Mouse (Mus musculus) intestine, embryonic 14.5 days (tissue): Measurements from ENCODE around the gene Narfl. TPM values are rescaled to one million over a fixed set of nuclear protein-coding genes. Genes with fewer than 3 reads are reported as not detected.

Source experiments
- ATAC-seq: fragments of 200-750 bp; cut with Nextera tagmentation; replicated peaks from 2 replicates; pipeline ENCODE4 v1.8.0; 2017; ENCODE audit warnings: low read depth, moderate number of reproducible peaks, moderate TSS enrichment, moderate library complexity; ENCODE audit not compliant: low FRiP score, low TSS enrichment
- DNase-seq: peaks from one replicate; pipeline ENCODE4 v3.0.0-alpha.2; 2018; ENCODE audit warnings: low spot score
- H3K27ac ChIP-seq: fragments of 300-500 bp; sonication (generic); 2 replicates; pipeline ENCODE4 v1.5.1; 2014; ENCODE audit warnings: low read depth, mild to moderate bottlenecking, control low read depth
- H3K27me3 ChIP-seq: fragments of 300-500 bp; sonication (generic); replicated peaks from 2 replicates; pipeline ENCODE4 v1.6.1; 2014; ENCODE audit warnings: low read length, control low read depth; ENCODE audit not compliant: control insufficient read depth, insufficient read depth
- H3K36me3 ChIP-seq: fragments of 300-500 bp; sonication (generic); 2 replicates; pipeline ENCODE4 v1.6.1; 2014; ENCODE audit warnings: low read length, control low read depth; ENCODE audit not compliant: control insufficient read depth, insufficient read depth
- H3K4me1 ChIP-seq: fragments of 300-500 bp; sonication (generic); replicated peaks from 2 replicates; pipeline ENCODE4 v1.6.1; 2014; ENCODE audit warnings: low read length, control low read depth, mixed read lengths; ENCODE audit not compliant: control insufficient read depth, insufficient read depth
- H3K4me2 ChIP-seq: fragments of 300-500 bp; sonication (generic); 2 replicates; pipeline ENCODE4 v1.6.1; 2014; ENCODE audit warnings: low read length
- H3K4me3 ChIP-seq: fragments of 300-500 bp; sonication (generic); 2 replicates; pipeline ENCODE4 v1.5.1; 2014; ENCODE audit warnings: low read depth, low read length, control low read depth, mixed read lengths
- H3K9ac ChIP-seq: fragments of 300-500 bp; sonication (generic); 2 replicates; pipeline ENCODE4 v1.6.1; 2014; ENCODE audit warnings: mild to moderate bottlenecking, low read length
- H3K9me3 ChIP-seq: fragments of 300-500 bp; sonication (generic); 2 replicates; pipeline ENCODE4 v1.6.1; 2016; ENCODE audit warnings: low read length, control low read depth; ENCODE audit not compliant: control insufficient read depth
- WGBS: fragments of 180-500 bp; shearing (Covaris S2); extraction: QIAGEN DNeasy Blood & Tissue Kit; methylation state at CpG from one replicate; pipeline ENCODE4 v1.1.7; 2014; 5-methylcytosine and 5-hydroxymethylcytosine counted together
- polyA plus RNA-seq: library from polyadenylated mRNA; unstranded; fragments of >200 nt; fragmentation: Nextera tagmentation; extraction: Ambion mirVana; gene quantifications from 2 replicates; pipeline ENCODE4 v1.2.1, GENCODE M21; 2014

Narfl gene
- 25.2 and 29.3 TPM in 2 replicates for polyA plus RNA-seq

DNA sequence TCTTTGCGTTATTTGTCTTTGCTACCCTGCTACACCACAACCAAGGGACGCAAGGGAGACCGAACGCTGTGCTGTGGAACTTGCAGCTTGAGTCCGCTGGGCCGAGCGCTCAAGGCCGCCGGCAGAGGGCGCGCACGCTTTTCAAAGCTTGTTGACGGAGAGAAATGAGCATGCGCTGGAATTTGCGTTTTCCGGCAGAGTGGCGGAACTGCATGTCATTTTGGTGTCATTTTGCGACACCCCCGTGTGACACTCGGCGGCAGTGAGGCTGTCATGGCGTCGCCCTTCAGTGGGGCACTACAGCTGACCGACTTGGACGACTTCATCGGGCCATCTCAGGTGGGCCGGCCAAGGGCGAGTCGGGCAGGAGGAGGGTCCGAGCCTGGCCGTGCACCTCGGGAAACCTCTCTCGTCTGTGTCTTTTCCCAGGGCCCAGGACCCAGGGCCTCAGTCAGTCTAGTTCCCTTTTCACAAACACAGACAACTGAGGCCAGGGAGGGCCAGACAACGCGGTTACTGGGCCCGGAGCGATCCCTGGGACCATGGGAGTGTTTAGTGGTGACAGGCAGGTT, at the start of gene Narfl:
TSS of gene Narfl (plus strand) at position 228 of the 572 bp plus-strand sequence.
- no peaks in the 10 kb centered on the region for H3K9me3 ChIP-seq
- peak within 1 kb of the TSS; percentile 57 for H3K4me2 ChIP-seq
- ATAC-seq (peak; percentile 89), DNase-seq (peak; percentile 99)
- no peaks in the 10 kb centered on the region for H3K27me3 ChIP-seq
- H3K4me1 ChIP-seq = peaks cover 9% of the 10 kb centered on the region
- under 1% methylated on average over 37 of the region's 37 CpGs for whole genome bisulfite sequencing
- peaks cover 9% of the 10 kb centered on the region; the same call in 1 of the 2 replicates for H3K36me3 ChIP-seq
- H3K9ac ChIP-seq = peak within 1 kb of the TSS; percentile 69
- no peak within 1 kb of the TSS for H3K27ac ChIP-seq
- H3K4me3 ChIP-seq = peak within 1 kb of the TSS; percentile 80

DNA sequence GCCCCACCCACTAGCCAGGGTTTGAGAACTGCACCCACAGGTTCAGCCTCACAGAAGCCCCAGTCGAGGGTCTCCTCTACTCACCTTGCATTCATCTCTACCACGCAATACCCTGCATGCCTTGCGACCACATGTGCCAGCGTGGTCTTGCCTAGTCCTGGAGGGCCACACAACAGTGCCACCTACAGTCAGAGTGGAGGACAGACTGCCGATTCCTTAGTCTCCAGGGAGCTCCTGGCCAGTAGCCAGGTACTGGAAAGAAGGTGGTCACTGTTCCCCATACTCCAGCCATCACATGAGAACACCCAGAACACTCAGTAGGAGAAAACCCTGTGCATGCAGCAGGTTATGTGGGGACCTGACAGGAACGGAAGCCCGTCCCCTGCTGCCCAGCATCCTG, 49.7 kb upstream of the Narfl start:
- Histone ChIP-seq H3K4me1 (peaks cover 14% of the 10 kb centered on the region), H3K9ac (no peak overlapping the region), H3K4me3 (no peak overlapping the region), H3K27me3 (no peaks in the 10 kb centered on the region), H3K36me3 (peaks cover 52% of the 10 kb centered on the region), H3K4me2 (no peak overlapping the region), H3K27ac (no peak overlapping the region), H3K9me3 (no peaks in the 10 kb centered on the region)
- ATAC-seq (no peak), DNase-seq (no peak)
- 85% methylated on average over 7 of the region's 7 CpGs for WGBS

DNA sequence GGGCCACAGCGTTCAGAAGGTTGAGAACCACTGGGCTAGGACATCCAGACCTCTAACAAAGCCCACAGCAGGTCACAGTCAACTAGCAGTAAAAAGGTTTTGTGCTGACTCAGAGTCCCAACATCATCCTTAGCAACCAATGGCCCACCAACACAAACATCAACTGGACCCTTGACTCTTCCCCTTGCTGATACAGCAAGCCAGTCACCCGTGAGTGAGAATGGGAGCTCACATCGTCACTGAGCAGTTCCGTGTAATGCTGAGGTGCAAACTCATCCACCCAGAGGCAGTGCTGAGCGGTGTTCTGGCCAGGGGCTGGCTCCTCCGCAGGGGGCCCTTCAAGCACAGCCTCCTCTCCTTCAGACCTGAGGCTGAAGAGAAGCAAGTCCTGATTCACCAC, 48.3 kb upstream of the Narfl start:
- H3K9ac ChIP-seq = no peak overlapping the region
- H3K4me2 ChIP-seq = no peak overlapping the region
- no peak overlapping the region for H3K27ac ChIP-seq
- ATAC-seq (no peak), DNase-seq (no peak)
- peaks cover 14% of the 10 kb centered on the region for H3K4me1 ChIP-seq
- WGBS = 84% methylated on average over 6 of the region's 6 CpGs
- H3K4me3 ChIP-seq = no peak overlapping the region
- H3K36me3 ChIP-seq = peaks cover 44% of the 10 kb centered on the region
- no peaks in the 10 kb centered on the region for H3K27me3 ChIP-seq
- no peaks in the 10 kb centered on the region for H3K9me3 ChIP-seq

- Histone ChIP-seq H3K36me3 (peaks cover 36% of the 10 kb centered on the region), H3K4me2 (peak within 1 kb of the TSS; percentile 97), H3K9me3 (no peaks in the 10 kb centered on the region), H3K9ac (peak within 1 kb of the TSS; percentile 84), H3K27ac (no peak within 1 kb of the TSS), H3K4me3 (peak within 1 kb of the TSS; percentile 68), H3K27me3 (no peaks in the 10 kb centered on the region), H3K4me1 (peaks cover 14% of the 10 kb centered on the region)
- WGBS = under 1% methylated on average over 37 of the region's 37 CpGs
- ATAC-seq = peak; percentile 97
- DNase-seq = peak; percentile 96
Measured at GRCm38 (mm10) chr17:25727265-25728008, 46.1 kb upstream of the Narfl start, which contains the start of the genes Chtf18 and Rpusd1. Gene Chtf18, minus strand, starts transcription at chr17:25727419. Gene Rpusd1, plus strand, starts transcription at chr17:25727670.

DNA sequence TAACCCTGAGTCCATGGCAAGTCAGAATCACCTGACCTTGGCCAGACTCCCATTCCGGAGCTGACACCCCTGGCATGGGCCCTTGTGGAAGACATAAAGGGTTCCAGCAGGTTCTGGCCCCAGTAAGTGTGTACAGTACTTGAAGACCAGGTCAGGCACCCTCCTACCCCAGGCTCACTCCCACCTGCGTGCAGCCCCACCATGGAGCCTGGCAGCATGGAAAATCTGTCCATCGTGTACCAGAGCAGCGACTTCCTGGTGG, 45.6 kb upstream of the Narfl start:
- Histone ChIP-seq H3K4me2 (peak overlapping the region; percentile 97), H3K36me3 (peaks cover 31% of the 10 kb centered on the region), H3K4me3 (peak overlapping the region; percentile 68), H3K27me3 (no peaks in the 10 kb centered on the region), H3K9ac (peak overlapping the region; percentile 84), H3K9me3 (no peaks in the 10 kb centered on the region), H3K27ac (no peak overlapping the region), H3K4me1 (peaks cover 14% of the 10 kb centered on the region)
- no peak for DNase-seq
- ATAC-seq = peak; percentile 6; the same call in 1 of the 2 replicates
- 15% methylated on average over 4 of the region's 4 CpGs for WGBS

- Histone ChIP-seq H3K9ac (no peak overlapping the region), H3K9me3 (no peaks in the 10 kb centered on the region), H3K27ac (no peak overlapping the region), H3K4me1 (peaks cover 8% of the 10 kb centered on the region), H3K4me2 (no peak overlapping the region), H3K36me3 (peaks cover 11% of the 10 kb centered on the region; the same call in 1 of the 2 replicates), H3K4me3 (no peak overlapping the region), H3K27me3 (no peaks in the 10 kb centered on the region)
- ATAC-seq (no peak), DNase-seq (peak; percentile 95)
- WGBS = 16% methylated on average over 2 of the region's 2 CpGs
Measured at GRCm38 (mm10) chr17:25732082-25732481, 41.5 kb upstream of the Narfl start.

GRCm38 (mm10) chr17:25735246-25735645, 38.3 kb upstream of the Narfl start:
- 82% methylated on average over 5 of the region's 5 CpGs for whole genome bisulfite sequencing

DNA sequence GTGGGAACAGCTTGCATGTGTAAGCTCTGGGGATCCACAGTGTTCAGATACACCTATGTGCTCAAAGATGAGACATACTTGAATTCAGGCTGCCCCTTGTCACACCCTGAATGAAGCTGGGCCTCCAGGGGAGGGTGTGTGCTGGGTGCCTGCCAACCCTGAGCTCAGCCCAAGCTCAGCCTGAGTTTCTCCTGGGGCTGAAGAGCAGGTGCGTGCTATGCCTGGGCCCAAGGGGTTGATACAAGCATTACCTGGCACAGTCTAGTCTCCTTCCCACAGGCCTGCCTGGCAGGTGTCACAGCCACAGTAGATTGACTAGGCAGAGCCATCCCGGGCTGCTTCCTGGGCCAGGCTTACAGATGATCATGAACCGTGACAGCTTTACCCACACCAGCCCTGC, 37.8 kb upstream of the Narfl start, which contains the start of gene Mslnl:
TSS of gene Mslnl (plus strand) at position 298 of the 400 bp plus-strand sequence.
- no peak for ATAC-seq
- peaks cover 3% of the 10 kb centered on the region; the same call in 1 of the 2 replicates for H3K36me3 ChIP-seq
- 83% methylated on average over 3 of the region's 3 CpGs for WGBS
- H3K4me3 ChIP-seq = no peak within 1 kb of the TSS
- no peak within 1 kb of the TSS for H3K27ac ChIP-seq
- H3K27me3 ChIP-seq = no peaks in the 10 kb centered on the region
- no peak within 1 kb of the TSS for H3K9ac ChIP-seq
- H3K4me1 ChIP-seq = no peaks in the 10 kb centered on the region
- H3K4me2 ChIP-seq = no peak within 1 kb of the TSS
- no peak for DNase-seq
- H3K9me3 ChIP-seq = no peaks in the 10 kb centered on the region

More at GRCm38 (mm10) chr17:25735246-25735645, 38.3 kb upstream of the Narfl start:
- Histone ChIP-seq H3K9ac (no peak overlapping the region), H3K4me3 (no peak overlapping the region), H3K27me3 (no peaks in the 10 kb centered on the region), H3K9me3 (no peaks in the 10 kb centered on the region), H3K36me3 (peaks cover 8% of the 10 kb centered on the region; the same call in 1 of the 2 replicates), H3K4me2 (no peak overlapping the region), H3K27ac (no peak overlapping the region), H3K4me1 (no peaks in the 10 kb centered on the region)
- no peak for ATAC-seq
- no peak for DNase-seq
